Mouse (Mus musculus) forebrain, postnatal 0 days (tissue): ENCODE data around the gene Zmynd11. TPM values are rescaled to one million over a fixed set of nuclear protein-coding genes. Genes with fewer than 3 reads are reported as not detected.
"Not testable (repeated sequence)": the region's sequence is repeated elsewhere in the genome, so short reads cannot be mapped to it uniquely, and the experiment has no call there.

ENCODE experiments used
- ATAC-seq: fragments of 200-750 bp; cut with Nextera tagmentation; 2 replicates; pipeline ENCODE4 v1.8.0; 2017; ENCODE audit warnings: mild to moderate bottlenecking, moderate library complexity
- DNase-seq: peaks from one replicate; pipeline ENCODE4 v3.0.0-alpha.2; 2015
- H3K27ac ChIP-seq: fragments of 300-500 bp; sonication (generic); 2 replicates; pipeline ENCODE4 v1.5.1; 2014; ENCODE audit warnings: low read depth, mild to moderate bottlenecking, antibody characterized with exemption, low read length, moderate library complexity, mixed read lengths
- H3K27me3 ChIP-seq: fragments of 300-500 bp; sonication (generic); 2 replicates; pipeline ENCODE4 v1.6.1; 2014; ENCODE audit warnings: mild to moderate bottlenecking, low read length, mixed read lengths; ENCODE audit not compliant: insufficient read depth
- H3K36me3 ChIP-seq: fragments of 300-500 bp; sonication (generic); 2 replicates; pipeline ENCODE4 v1.6.1; 2014; ENCODE audit warnings: mild to moderate bottlenecking, moderate library complexity; ENCODE audit not compliant: insufficient read depth
- H3K4me1 ChIP-seq: fragments of 300-500 bp; sonication (generic); 2 replicates; pipeline ENCODE4 v1.6.1; 2014; ENCODE audit warnings: antibody characterized with exemption; ENCODE audit not compliant: insufficient read depth
- H3K4me2 ChIP-seq: fragments of 300-500 bp; sonication (generic); 2 replicates; pipeline ENCODE4 v1.6.1; 2014; ENCODE audit warnings: low read depth, mild to moderate bottlenecking, moderate library complexity
- H3K4me3 ChIP-seq: fragments of 300-500 bp; sonication (generic); 2 replicates; pipeline ENCODE4 v1.5.1; 2014; ENCODE audit warnings: low read depth, low read length, mixed read lengths
- H3K9ac ChIP-seq: fragments of 300-500 bp; sonication (generic); 2 replicates; pipeline ENCODE4 v1.6.1; 2014; ENCODE audit warnings: mild to moderate bottlenecking
- H3K9me3 ChIP-seq: fragments of 300-500 bp; sonication (generic); 2 replicates; pipeline ENCODE4 v1.6.1; 2016; ENCODE audit warnings: low read length
- CTCF ChIP-seq: sonication (generic); IDR thresholded peaks from 2 replicates; pipeline ENCODE4 v1.5.1; 2016; ENCODE audit warnings: antibody characterized with exemption, control low read depth, low read depth
- WGBS: fragments of 180-500 bp; shearing (Covaris S2); extraction: QIAGEN DNeasy Blood & Tissue Kit; methylation state at CpG from one replicate; pipeline ENCODE4 v1.1.7; 2014; 5-methylcytosine and 5-hydroxymethylcytosine counted together
- polyA plus RNA-seq: library from polyadenylated mRNA; unstranded; fragments of >200 nt; fragmentation: Nextera tagmentation; extraction: Ambion mirVana; gene quantifications from 2 replicates; pipeline ENCODE4 v1.2.1, GENCODE M21; 2015
- total RNA-seq: library from RNA; depleted of rRNA; stranded (reverse); fragments of >200 nt; gene quantifications from 2 replicates; pipeline ENCODE4 v1.2.3, GENCODE M21; 2014

The Zmynd11 gene
- total and polyA plus RNA-seq, 2 experiments from 2014 or later, result 157 to 237 TPM

DNA sequence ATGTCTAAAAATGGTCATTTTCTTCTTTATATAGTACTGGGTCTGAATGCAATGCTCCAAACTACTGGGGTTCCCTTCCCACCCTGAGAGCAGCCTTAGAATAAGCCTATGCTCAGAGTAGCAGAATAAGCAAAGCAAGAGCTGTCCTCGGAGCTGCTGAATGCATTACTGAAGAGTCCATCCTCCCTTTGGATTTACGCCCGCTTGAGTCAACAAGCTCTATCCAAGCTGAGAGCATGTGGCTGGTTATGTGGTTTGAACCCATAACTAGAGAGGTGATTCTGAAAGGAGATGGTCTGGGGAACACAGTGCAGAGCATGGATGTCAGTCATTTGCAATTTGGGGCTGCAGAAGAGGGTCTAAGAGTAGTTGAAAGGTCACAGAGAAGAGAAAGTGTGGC lies 11.4 kb downstream of the Zmynd11 start:
- H3K4me1 ChIP-seq, result peaks cover 10% of the 10 kb centered on the region; the same call in 1 of the 2 replicates
- H3K9me3 ChIP-seq, result no peaks in the 10 kb centered on the region
- no peak for TF ChIP-seq CTCF
- H3K27ac ChIP-seq, result no peak overlapping the region
- no peak overlapping the region for H3K4me3 ChIP-seq
- 57% methylated on average over 3 of the region's 3 CpGs for WGBS
- H3K9ac ChIP-seq, result no peak overlapping the region
- H3K36me3 ChIP-seq, result no peaks in the 10 kb centered on the region
- ATAC-seq (no peak), DNase-seq (no peak)
- no peak overlapping the region for H3K4me2 ChIP-seq
- H3K27me3 ChIP-seq, result no peaks in the 10 kb centered on the region

- 26% methylated on average over 1 of the region's 1 CpGs for WGBS
- no peak overlapping the region for H3K9ac ChIP-seq
- no peak overlapping the region for H3K4me2 ChIP-seq
- H3K9me3 ChIP-seq, result no peaks in the 10 kb centered on the region
- no peaks in the 10 kb centered on the region for H3K36me3 ChIP-seq
- H3K4me1 ChIP-seq, result no peaks in the 10 kb centered on the region
- H3K27me3 ChIP-seq, result no peaks in the 10 kb centered on the region
- peak; percentile 43; the same call in 1 of the 2 replicates for ATAC-seq
- no peak overlapping the region for H3K4me3 ChIP-seq
- no peak for TF ChIP-seq CTCF
- H3K27ac ChIP-seq, result no peak overlapping the region
- DNase-seq, result no peak
Observed at GRCm38 (mm10) chr13:9750320-9750719, 14.8 kb downstream of the Zmynd11 start.

DNA sequence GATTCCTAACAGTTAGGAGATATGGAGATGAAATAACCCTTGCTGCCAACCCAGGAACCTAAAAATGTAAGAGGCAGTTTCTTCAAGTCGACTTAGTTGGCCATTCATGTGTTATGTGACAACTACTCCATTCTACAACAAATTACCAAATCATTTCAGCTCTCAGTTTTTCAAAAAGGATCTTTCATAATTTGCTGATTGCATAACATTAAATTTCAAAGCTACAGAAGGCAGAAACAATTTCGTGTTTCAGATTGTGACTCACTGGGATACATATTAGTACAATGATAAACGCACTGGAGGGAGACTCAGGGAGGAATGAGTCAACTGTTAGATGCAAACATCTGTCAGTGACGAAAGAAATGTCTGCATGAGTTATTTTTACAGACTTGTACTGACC lies 15.3 kb downstream of the Zmynd11 start:
- H3K4me2 ChIP-seq, result no peak overlapping the region
- H3K27me3 ChIP-seq, result no peaks in the 10 kb centered on the region
- H3K4me3 ChIP-seq, result no peak overlapping the region
- no peak overlapping the region for H3K27ac ChIP-seq
- ATAC-seq (no peak), DNase-seq (no peak)
- no peaks in the 10 kb centered on the region for H3K9me3 ChIP-seq
- TF ChIP-seq CTCF, result no peak
- no peaks in the 10 kb centered on the region for H3K36me3 ChIP-seq
- no peak overlapping the region for H3K9ac ChIP-seq
- H3K4me1 ChIP-seq, result no peaks in the 10 kb centered on the region
- WGBS, result 79% methylated on average over 4 of the region's 4 CpGs

- no peak overlapping the region for H3K27ac ChIP-seq
- WGBS, result 50% methylated on average over 2 of the region's 2 CpGs
- peak; percentile 73 for ATAC-seq
- no peaks in the 10 kb centered on the region for H3K9me3 ChIP-seq
- no peaks in the 10 kb centered on the region for H3K36me3 ChIP-seq
- no peaks in the 10 kb centered on the region for H3K4me1 ChIP-seq
- H3K27me3 ChIP-seq, result no peaks in the 10 kb centered on the region
- no peak for TF ChIP-seq CTCF
- H3K4me2 ChIP-seq, result no peak overlapping the region
- no peak overlapping the region for H3K4me3 ChIP-seq
- DNase-seq, result peak; percentile 14
- no peak overlapping the region for H3K9ac ChIP-seq
Observed at GRCm38 (mm10) chr13:9738190-9738589, 26.9 kb downstream of the Zmynd11 start.

GRCm38 (mm10) chr13:9737024-9737423 lies 28.1 kb downstream of the Zmynd11 start:
- Histone ChIP-seq H3K27me3 (no peaks in the 10 kb centered on the region), H3K4me3 (no peak overlapping the region), H3K4me2 (no peak overlapping the region), H3K9ac (no peak overlapping the region), H3K27ac (no peak overlapping the region), H3K36me3 (0 out of 2 replicates have a peak, but pooled peaks cover 3% of the 10 kb centered on the region), H3K4me1 (no peaks in the 10 kb centered on the region), H3K9me3 (no peaks in the 10 kb centered on the region)
- no peak for TF ChIP-seq CTCF
- ATAC-seq, result no peak
- 79% methylated on average over 5 of the region's 5 CpGs for WGBS
- no peak for DNase-seq

DNA sequence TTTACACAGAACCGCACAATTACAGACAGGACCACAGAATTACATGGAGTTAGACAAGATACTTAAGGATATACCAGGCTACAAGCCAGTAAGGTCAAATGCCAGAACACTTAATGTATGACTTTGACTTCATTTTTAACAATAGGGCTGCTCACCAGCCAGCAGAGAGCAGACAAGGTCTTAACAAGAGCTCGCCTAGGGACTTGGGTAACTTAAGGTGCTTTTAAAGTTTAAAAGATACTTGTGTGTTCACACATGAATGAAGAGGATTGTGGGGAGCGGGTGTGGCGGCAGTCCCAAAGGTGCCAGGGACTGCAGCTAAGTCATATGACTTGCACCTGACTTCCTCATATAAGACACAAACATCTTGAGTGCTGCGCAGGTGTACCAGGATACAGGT lies 32.9 kb downstream of the Zmynd11 start:
- not testable (repeated sequence) for ATAC-seq, H3K36me3 ChIP-seq, H3K4me3 ChIP-seq, H3K9me3 ChIP-seq, H3K4me2 ChIP-seq, H3K4me1 ChIP-seq, H3K9ac ChIP-seq, DNase-seq, H3K27me3 ChIP-seq, H3K27ac ChIP-seq
- WGBS, result 88% methylated on average over 4 of the region's 5 CpGs

GRCm38 (mm10) chr13:9729073-9729472 lies 36.1 kb downstream of the Zmynd11 start:
- TF ChIP-seq CTCF, result no peak
- Histone ChIP-seq H3K27ac (no peak overlapping the region), H3K4me1 (no peaks in the 10 kb centered on the region), H3K9ac (no peak overlapping the region), H3K9me3 (no peaks in the 10 kb centered on the region), H3K4me3 (no peak overlapping the region), H3K36me3 (0 out of 2 replicates have a peak, but pooled peaks cover 4% of the 10 kb centered on the region), H3K27me3 (no peaks in the 10 kb centered on the region), H3K4me2 (no peak overlapping the region)
- no peak for DNase-seq
- no peak for ATAC-seq
- 75% methylated on average over 1 of the region's 1 CpGs for WGBS

DNA sequence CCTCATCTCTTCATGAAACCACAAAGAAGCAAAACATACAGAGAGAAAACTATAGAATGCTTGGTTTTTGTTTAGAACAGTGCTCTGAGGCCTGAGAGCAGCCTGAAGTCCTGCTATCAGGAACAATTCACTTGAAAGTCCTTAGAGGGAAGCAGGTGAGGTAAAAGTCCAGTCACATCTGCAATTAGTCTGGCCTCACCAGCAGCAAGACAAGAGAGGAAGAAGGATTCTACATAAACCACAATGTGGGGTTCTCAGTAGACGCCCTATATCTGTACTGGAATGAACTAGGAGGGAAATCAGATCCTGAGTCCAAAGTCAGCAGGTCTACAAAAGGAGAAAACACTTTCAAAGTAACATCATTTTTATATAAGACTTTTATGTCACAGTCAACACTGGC lies 49.9 kb downstream of the Zmynd11 start:
- WGBS, result 97% methylated on average over 1 of the region's 1 CpGs
- H3K9ac ChIP-seq, result no peak overlapping the region
- DNase-seq (no peak), ATAC-seq (no peak)
- no peak overlapping the region for H3K4me3 ChIP-seq
- no peak overlapping the region for H3K4me2 ChIP-seq
- no peak overlapping the region for H3K27ac ChIP-seq
- no peaks in the 10 kb centered on the region for H3K9me3 ChIP-seq
- TF ChIP-seq CTCF, result no peak
- no peaks in the 10 kb centered on the region for H3K4me1 ChIP-seq
- peaks cover 7% of the 10 kb centered on the region; the same call in 1 of the 2 replicates for H3K36me3 ChIP-seq
- no peaks in the 10 kb centered on the region for H3K27me3 ChIP-seq
